Mouse (Mus musculus): Measurements from ENCODE around the gene Psg17.

GRCm38 (mm10) chr7:18848395-18848794 lies 27.0 kb upstream of the Psg17 start:
- no peak for TF ChIP-seq POLR2A (IDR thresholded peaks at IDR 0.05; ENCODE audit: borderline replicate concordance, insufficient read depth, low read length)
- TF ChIP-seq CTCF (IDR thresholded peaks at IDR 0.05; ENCODE audit: borderline replicate concordance, insufficient read depth, low read depth, low read length) = no peak
